Mouse (Mus musculus): Measurements from ENCODE around the gene Ccdc113. TPM values are rescaled to one million over a fixed set of nuclear protein-coding genes. Genes with fewer than 3 reads are reported as not detected.
"Not testable (repeated sequence)": the region's sequence is repeated elsewhere in the genome, so short reads cannot be mapped to it uniquely, and the experiment has no call there.

Gene Ccdc113
- total RNA-seq, 4 experiments from 2014 or later, result not detected

DNA sequence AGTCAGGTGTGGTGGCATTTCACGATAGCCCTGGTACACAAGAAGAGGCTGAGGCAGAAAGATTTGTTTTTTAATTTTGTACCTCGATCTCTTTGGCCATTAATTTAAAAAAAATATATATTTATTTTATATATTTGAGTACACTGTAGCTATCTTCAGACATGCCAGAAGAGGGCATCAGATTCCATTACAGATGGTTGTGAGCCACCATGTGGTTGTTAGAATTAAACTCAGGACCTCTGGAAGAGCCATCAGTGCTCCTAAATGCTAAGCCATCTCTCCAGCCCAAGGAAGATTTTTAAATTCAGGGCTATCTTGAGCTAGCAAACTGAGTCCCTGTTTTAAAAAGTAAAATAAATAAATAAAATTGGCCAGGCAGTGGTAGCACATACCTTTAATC, 68.3 kb downstream of the Ccdc113 start:
- no peak for DNase-seq (ENCODE audit: low spot score)

DNA sequence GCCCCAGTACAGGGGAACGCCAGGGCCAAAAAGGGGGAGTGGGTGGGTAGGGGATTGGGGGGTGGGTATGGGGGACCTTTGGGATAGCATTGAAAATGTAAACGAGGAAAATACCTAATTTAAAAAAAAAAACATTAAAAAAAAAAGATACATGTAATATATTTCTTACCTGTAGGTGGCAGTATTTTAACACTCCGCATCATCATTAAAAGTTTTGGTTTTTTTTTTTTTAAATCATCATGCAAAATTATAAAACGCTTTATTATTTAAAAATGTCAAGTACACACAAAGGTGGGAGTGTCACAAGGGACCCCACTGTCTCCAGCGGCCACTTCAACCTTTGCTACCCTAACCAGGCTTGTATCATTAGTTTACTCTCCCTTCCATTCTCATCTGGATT, 72.6 kb downstream of the Ccdc113 start:
- not testable (repeated sequence) for DNase-seq (ENCODE audit: low spot score)

GRCm38 (mm10) chr8:95607210-95607609, 73.3 kb downstream of the Ccdc113 start:
- no peak for DNase-seq (ENCODE audit: low spot score)

Other genes with a start within 250 kb of the Ccdc113 start
- gene Cngb1, start 227.5 kb upstream of the Ccdc113 start, total RNA-seq (2022), result under 1 TPM; 0.14 to 0.63 (median 0.52) TPM
- gene Tepp, start 223.5 kb upstream of the Ccdc113 start, total RNA-seq (2022), result under 1 TPM in 1 of 4 experiments, not detected in 3; 0.57 TPM
- 1 to 10 TPM; 7.4 to 9.5 (median 7.9) TPM for gene Zfp319, start 202.1 kb upstream of the Ccdc113 start, total RNA-seq (2022)
- 10 to 100 TPM; 11.3 to 14.0 (median 13.2) TPM for gene Usb1, start 201.8 kb upstream of the Ccdc113 start, total RNA-seq (2022)
- 10 to 100 TPM; 57.6 to 63.2 (median 58.0) TPM for gene Mmp15, start 181.8 kb upstream of the Ccdc113 start, total RNA-seq (2022)
- 10 to 100 TPM; 19.8 to 24.3 (median 20.8) TPM for gene Cfap20, start 99.2 kb upstream of the Ccdc113 start, total RNA-seq (2022)
- 10 to 100 TPM; 17.3 to 30.2 (median 28.7) TPM for gene Csnk2a2, start 44.0 kb upstream of the Ccdc113 start, total RNA-seq (2022)
- gene Prss54, start 42.3 kb downstream of the Ccdc113 start, total RNA-seq (2022), result not detected
- 1 to 10 TPM in 3 of 4 experiments, under 1 TPM in 1; 0.71 to 1.9 (median 1.3) TPM for gene Gins3, start 99.4 kb downstream of the Ccdc113 start, total RNA-seq (2022)
- 100 to 1,000 TPM; 116 to 156 (median 143) TPM for gene Ndrg4, start 142.9 kb downstream of the Ccdc113 start, total RNA-seq (2022)
- gene Setd6, start 181.8 kb downstream of the Ccdc113 start, total RNA-seq (2022), result 10 to 100 TPM; 12.6 to 15.3 (median 14.0) TPM